Mouse (Mus musculus): ENCODE measurements at regions not wholly inside any gene's neighbourhood (a gene's known extent, or its start where the extent isn't known, plus 50 kb on each side); places are given as distances from the start of the nearest gene placed in this dataset.

DNA sequence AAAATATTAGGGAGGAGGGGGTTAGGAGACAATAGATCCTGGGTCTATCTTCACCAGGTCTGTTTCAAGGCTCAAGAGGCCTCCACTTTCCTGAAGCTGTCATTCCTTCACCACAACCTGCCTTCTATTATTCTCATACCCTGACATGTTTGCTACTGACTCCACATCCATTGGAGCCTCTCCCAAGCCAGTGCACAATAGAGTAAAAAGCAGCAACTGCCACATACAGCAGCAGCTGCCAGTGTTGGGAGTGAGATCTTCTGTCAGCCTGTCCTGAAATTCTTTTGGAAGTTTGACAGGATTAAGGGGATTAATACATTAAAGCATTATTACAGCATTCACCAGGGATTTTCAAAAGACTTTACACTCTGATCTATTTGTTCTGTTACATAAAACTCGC, 441.8 kb downstream of the Cdk5rap2 start:
- 33% methylated on average over 1 of the region's 1 CpGs for WGBS
- no peaks in the 10 kb centered on the region for H3K9me3 ChIP-seq (ENCODE audit: low read length)
- no peak overlapping the region for H3K4me3 ChIP-seq (ENCODE audit: low read depth, low read length)
- ATAC-seq (ENCODE audit: low FRiP score) (no peak), DNase-seq (ENCODE audit: low spot score) (no peak)
- H3K27me3 ChIP-seq (ENCODE audit: insufficient read depth, low read length): no peaks in the 10 kb centered on the region
- no peak overlapping the region for H3K27ac ChIP-seq (ENCODE audit: low read depth, low read length)
- no peak overlapping the region for H3K4me2 ChIP-seq (ENCODE audit: low read depth, low read length, poor library complexity, severe bottlenecking)
- TF ChIP-seq CTCF (IDR thresholded peaks at IDR 0.05): no peak
- no peaks in the 10 kb centered on the region for H3K36me3 ChIP-seq (ENCODE audit: insufficient read depth, low read length)
- no peaks in the 10 kb centered on the region for H3K4me1 ChIP-seq (ENCODE audit: insufficient read depth, low read length)
- H3K9ac ChIP-seq (replicated peaks; ENCODE audit: low read length, poor library complexity, severe bottlenecking): no peak overlapping the region
